Mouse (Mus musculus): ENCODE results near the gene Cnpy4.
"Not testable (repeated sequence)": the region's sequence is repeated elsewhere in the genome, so short reads cannot be mapped to it uniquely, and the experiment has no call there.

The Cnpy4 gene

GRCm38 (mm10) chr5:138207253-138207652, 20.0 kb downstream of the Cnpy4 start:
- DNase-seq = no peak

- no peak for DNase-seq
These were observed 20.6 kb downstream of the Cnpy4 start for GRCm38 (mm10) chr5:138207873-138208272.

- DNase-seq = not testable (repeated sequence)
These were observed 29.3 kb downstream of the Cnpy4 start for GRCm38 (mm10) chr5:138216632-138217031.

GRCm38 (mm10) chr5:138219864-138220263, 32.6 kb downstream of the Cnpy4 start:
- no peak for DNase-seq

- DNase-seq = peak; percentile 67 to 88
These were observed 34.8 kb downstream of the Cnpy4 start for GRCm38 (mm10) chr5:138222111-138222510.

GRCm38 (mm10) chr5:138223287-138223686, 36.0 kb downstream of the Cnpy4 start:
- no peak for DNase-seq

- no peak for DNase-seq
These were observed 38.4 kb downstream of the Cnpy4 start, which contains the start of gene Nxpe5 for GRCm38 (mm10) chr5:138225700-138226099. Gene Nxpe5, plus strand, starts transcription at chr5:138225898.

- no peak for DNase-seq
These were observed 39.2 kb downstream of the Cnpy4 start for GRCm38 (mm10) chr5:138226491-138226890.

GRCm38 (mm10) chr5:138227367-138227766, 40.1 kb downstream of the Cnpy4 start:
- DNase-seq = no peak

- peak in 1 of 2 experiments; percentile 65 for DNase-seq
These were observed 40.7 kb downstream of the Cnpy4 start for GRCm38 (mm10) chr5:138228026-138228425.

- DNase-seq = no peak
These were observed 42.2 kb downstream of the Cnpy4 start for GRCm38 (mm10) chr5:138229511-138229910.

- no peak for DNase-seq
These were observed 46.5 kb downstream of the Cnpy4 start for GRCm38 (mm10) chr5:138233778-138234177.

- no peak for DNase-seq
These were observed 46.9 kb downstream of the Cnpy4 start for GRCm38 (mm10) chr5:138234224-138234623.

- DNase-seq = no peak
These were observed 54.2 kb downstream of the Cnpy4 start for GRCm38 (mm10) chr5:138241511-138241910.

Measured in spleen, adult 18-20 months (tissue).